Mouse (Mus musculus) testis, postnatal 10 days (tissue): ENCODE measurements around the gene Uqcr11.

Experiments used
- DNase-seq: peaks from one replicate; pipeline ENCODE4 v3.0.0; 2021; ENCODE audit warnings: low spot score

Uqcr11 gene

GRCm38 (mm10) chr10:80431570-80432386 lies 25.1 kb upstream of the Uqcr11 start:
- no peak for DNase-seq

- no peak for DNase-seq
Observed at GRCm38 (mm10) chr10:80430375-80430980, 23.8 kb upstream of the Uqcr11 start.

GRCm38 (mm10) chr10:80429800-80430199 lies 23.2 kb upstream of the Uqcr11 start:
- no peak for DNase-seq

GRCm38 (mm10) chr10:80425041-80425440 lies 18.4 kb upstream of the Uqcr11 start:
- DNase-seq = no peak

- peak; percentile 64 for DNase-seq
Observed at GRCm38 (mm10) chr10:80423562-80423961, 16.9 kb upstream of the Uqcr11 start.

GRCm38 (mm10) chr10:80421651-80422472 lies 15.2 kb upstream of the Uqcr11 start:
- no peak for DNase-seq

- no peak for DNase-seq
Observed at GRCm38 (mm10) chr10:80421208-80421607, 14.6 kb upstream of the Uqcr11 start.

- DNase-seq = no peak
Observed at GRCm38 (mm10) chr10:80420729-80421128, 14.1 kb upstream of the Uqcr11 start.

- no peak for DNase-seq
Observed at GRCm38 (mm10) chr10:80419419-80419818, 12.8 kb upstream of the Uqcr11 start.

DNA sequence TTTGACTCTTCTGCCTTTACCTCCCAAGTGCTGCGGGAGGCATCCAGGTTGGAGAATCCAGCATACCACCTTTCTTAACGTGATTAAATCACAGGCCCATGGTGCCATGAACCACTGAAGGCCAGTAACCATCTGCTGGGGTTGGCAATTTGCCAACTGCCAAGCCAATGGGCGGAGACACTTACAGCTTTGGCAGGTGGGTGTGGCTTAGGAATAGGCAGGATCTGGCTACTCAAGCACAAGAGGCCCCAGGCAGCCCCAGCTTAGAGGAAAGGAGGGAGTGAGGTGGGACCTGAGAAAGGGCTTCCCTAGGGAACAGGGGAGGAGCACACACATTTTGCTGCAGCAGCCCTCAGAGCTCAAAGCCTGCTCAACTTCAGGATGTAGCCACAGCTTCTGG lies 11.7 kb upstream of the Uqcr11 start:
- no peak for DNase-seq

GRCm38 (mm10) chr10:80417841-80418240 lies 11.2 kb upstream of the Uqcr11 start:
- no peak for DNase-seq

DNA sequence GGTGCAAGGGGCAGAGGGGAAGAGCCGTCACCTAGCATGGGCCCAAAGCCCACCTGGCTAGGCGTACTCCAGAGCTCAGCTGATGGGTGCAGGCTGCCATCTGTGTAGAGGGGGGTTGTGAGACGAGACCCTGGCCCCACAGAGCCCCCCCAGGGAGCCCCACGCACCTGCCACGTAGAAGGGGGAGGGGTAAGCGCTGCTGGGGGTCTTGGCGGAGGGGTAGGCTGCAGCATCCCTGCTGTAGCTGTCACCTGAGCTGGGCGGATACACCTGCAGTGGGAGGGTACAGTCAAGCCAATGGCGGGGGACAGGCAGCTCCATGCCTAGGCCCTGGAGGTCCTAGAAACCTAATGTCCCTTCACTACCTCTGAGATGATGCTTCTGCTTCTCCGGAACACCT lies 10.7 kb upstream of the Uqcr11 start:
- DNase-seq = no peak

DNA sequence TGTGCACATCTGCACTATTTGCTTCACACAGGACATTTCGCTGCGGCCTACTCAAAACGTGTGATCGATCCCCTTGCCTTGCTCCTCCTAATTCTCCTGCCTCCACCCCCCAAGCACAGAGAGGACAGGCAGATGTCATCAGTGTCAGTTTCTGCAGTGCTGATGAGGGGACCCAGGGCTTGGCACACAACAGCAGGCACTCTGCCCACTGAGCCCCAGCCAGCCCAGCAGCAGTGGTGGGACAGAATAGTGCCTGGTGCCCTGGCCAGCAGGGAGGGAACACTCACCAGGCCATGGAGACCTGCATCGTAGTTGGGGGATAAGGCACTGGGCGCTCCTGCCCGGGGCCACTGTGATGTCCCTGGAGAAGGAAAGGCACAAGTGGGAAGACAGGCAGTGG lies 8.9 kb upstream of the Uqcr11 start:
- no peak for DNase-seq

DNA sequence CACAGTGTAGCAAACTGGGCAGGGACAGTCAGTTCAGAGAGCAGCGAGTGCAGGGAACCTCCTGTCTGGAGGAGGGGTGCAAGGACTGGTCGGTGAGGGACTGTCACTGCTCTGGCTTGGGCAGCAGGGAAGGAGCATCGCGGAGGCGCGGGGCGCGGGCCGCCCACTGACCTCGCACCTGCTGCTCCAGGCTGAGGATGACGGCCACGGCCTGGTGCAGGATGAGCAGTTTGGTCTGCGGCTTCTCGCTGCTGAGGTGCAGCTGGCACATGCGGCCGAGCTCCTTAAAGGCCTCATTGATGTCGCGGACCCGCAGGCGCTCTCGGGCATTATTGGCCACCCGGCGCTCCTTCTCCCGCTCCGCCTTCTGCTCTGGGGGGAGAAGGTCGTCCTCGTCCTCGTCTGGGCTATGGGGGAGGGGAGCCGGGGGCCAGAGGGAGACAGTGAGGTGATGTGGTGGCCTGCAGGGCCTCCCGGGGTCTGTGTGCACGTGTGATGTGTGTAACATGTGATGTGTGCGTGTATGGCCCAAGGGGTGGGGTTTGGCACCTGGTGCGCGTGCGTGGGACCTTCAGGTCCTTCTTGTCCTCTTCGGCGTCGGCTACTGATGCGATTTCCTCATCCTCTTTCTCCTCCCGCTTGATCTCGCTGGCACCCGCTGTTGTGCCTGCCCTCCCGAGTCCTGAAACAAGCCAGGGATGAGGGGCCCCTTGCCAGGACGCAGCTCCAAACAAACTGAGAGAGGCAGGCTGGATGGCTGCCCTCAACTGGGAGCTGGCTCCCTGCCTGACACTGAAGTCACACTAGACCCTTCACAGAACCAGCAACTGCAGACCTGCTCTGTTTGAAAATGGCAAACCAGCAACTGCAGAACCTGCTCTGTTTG lies 6.3 kb upstream of the Uqcr11 start:
- no peak for DNase-seq

DNA sequence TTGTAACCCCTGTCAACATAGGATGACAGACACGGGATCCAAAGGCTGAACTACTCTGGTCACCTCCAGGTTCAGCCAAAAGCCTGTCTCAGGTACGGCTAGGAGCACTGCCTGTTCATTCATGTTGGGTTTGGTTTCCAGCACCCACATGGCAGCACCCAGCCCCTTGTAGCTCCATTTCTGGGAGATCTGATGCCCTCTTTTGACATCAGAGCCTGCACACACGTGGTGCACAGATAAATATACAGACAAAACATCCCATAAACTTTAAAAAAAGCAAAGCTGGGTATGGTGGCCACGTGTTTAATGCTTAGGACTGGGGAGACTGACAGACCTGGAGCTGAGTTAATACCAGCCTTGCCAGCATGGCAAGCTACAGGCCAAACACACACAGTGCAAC lies 1.3 kb upstream of the Uqcr11 start:
- no peak for DNase-seq

- no peak for DNase-seq
Observed at GRCm38 (mm10) chr10:80405481-80406173, 1.0 kb downstream of the Uqcr11 start.

DNA sequence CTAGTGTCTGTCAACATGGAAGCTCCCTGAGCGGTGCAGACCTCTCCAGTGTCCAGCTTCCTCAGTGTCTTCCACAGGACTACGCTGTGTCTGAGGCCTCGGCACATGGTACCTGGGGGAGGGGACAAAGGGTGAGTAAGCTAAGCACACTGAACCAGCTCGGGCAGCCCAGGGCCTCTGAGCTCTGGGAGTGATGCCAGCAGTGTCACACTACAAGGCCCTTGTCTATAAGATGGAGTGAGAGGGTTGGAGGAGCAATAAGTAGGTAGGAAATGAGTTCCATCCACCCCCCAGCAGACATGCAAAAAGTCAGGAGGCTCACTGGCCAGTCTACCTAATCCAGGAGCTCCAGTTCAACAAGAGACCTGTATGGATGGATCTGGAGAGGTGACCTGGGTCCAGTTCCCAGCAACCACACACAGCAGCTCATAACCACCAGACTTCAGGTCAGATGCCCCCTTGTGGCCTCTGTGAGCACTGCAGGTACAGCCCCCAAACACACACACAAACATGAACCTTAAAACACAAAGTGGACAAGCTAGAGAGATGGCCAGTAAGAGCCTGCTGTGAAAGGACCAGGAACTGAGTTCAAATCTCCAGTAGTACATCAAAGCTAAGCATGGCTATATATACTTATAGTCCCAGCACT lies 3.5 kb downstream of the Uqcr11 start:
- DNase-seq = peak; percentile 62

GRCm38 (mm10) chr10:80400704-80401161 lies 5.9 kb downstream of the Uqcr11 start:
- DNase-seq = no peak

DNA sequence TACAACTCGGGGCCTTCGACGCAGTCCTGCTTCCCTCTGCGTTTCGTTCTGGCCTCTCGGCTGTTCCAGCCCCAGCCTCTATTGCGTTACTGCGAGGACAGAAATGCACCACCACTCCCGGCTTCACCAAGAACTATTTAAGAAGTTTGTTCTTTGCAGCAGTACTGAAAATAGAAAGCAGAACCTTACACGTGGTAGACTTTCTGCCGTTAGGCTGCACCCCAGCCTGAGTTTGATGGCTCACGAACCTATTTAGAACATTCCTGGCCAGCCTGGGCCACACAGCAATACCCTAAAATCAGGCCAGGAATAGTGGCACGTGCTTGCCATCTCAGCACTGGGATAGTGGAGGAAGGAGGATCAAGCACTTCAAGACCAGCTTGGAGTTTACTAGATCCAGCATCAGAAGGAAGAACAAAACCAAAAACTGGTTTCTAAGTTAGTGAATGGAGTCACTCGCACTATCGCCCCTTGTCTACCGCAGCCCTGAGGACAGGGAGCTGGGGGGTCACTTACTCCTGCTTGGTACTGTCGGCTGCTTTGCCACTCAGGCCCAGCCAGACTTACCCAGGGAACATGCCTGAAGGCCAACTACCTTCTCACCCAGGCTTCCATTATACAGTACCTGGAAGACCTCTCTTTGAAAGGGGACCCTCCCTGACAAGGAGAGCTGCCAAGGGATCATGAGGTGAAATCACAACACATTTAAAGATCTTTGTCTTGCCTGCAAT lies 6.5 kb downstream of the Uqcr11 start:
- no peak for DNase-seq
